Mouse (Mus musculus) heart, postnatal 0 days (tissue): ENCODE measurements at regions not wholly inside any gene's neighbourhood (a gene's known extent, or its start where the extent isn't known, plus 50 kb on each side); places are given as distances from the start of the nearest gene placed in this dataset.

Experiments
- CTCF ChIP-seq: IDR thresholded peaks from 2 replicates; pipeline ENCODE4 v1.5.1; 2016; ENCODE audit warnings: antibody characterized with exemption, control low read depth, low read depth
- EP300 ChIP-seq: IDR thresholded peaks from 2 replicates; pipeline ENCODE4 v1.6.1; 2016; ENCODE audit warnings: antibody characterized with exemption, low read depth

- TF ChIP-seq CTCF (no peak), EP300 (no peak)
These were observed 606.1 kb upstream of the Id2 start for GRCm38 (mm10) chr12:25703023-25703400.
